ENCODE assay signal across 26 mouse cellular contexts in genomic region chr1:77453811-77454210, GRCm38 (mm10).
"Had no signal": no experiment of that assay in that cellular context is flagged by ENCODE, and none has a peak within 500 bp of the region (broad histone marks: within the 10 kb centered on the region; RNA-seq: fewer than 3 reads in every experiment).

No protein-coding gene starts in this region.

- ATAC-seq: hindbrain, embryonic 16.5 days; inflammation-experienced regulatory T-cells, adult 6 months; intestine, embryonic 15.5 days; intestine, postnatal 0 days; liver, embryonic 12.5 days had no signal

- H3K9me3 ChIP-seq: heart, embryonic 10.5 days; heart, embryonic 12.5 days; hindbrain, embryonic 10.5 days; hindbrain, embryonic 12.5 days; intestine, embryonic 15.5 days; limb, embryonic 13.5 days; limb, embryonic 15.5 days; liver, embryonic 12.5 days had no signal

- H3K27ac ChIP-seq: gastrocnemius, adult 2 months; heart, adult 2 months; heart, embryonic 10.5 days; hindbrain, embryonic 10.5 days; hindbrain, embryonic 12.5 days; hindbrain, embryonic 14.5 days; intestine, embryonic 15.5 days; limb, embryonic 13.5 days; limb, embryonic 15.5 days; liver, embryonic 12.5 days; liver, embryonic 14.5 days had no signal

- H3K36me3 ChIP-seq: heart, embryonic 10.5 days; heart, embryonic 12.5 days; hindbrain, embryonic 12.5 days; intestine, embryonic 15.5 days; limb, embryonic 13.5 days; limb, embryonic 15.5 days; liver, embryonic 12.5 days had no signal

- H3K9ac ChIP-seq: heart, embryonic 12.5 days; hindbrain, embryonic 12.5 days; hindbrain, embryonic 14.5 days; intestine, embryonic 15.5 days; limb, embryonic 13.5 days; limb, embryonic 15.5 days; liver, embryonic 12.5 days; liver, embryonic 14.5 days had no signal

- H3K4me1 ChIP-seq: heart, embryonic 10.5 days; heart, embryonic 12.5 days; liver, embryonic 12.5 days had no signal

- H3K4me3 ChIP-seq: gastrocnemius, adult 2 months; heart, adult 2 months; heart, embryonic 10.5 days; heart, embryonic 12.5 days; hindbrain, embryonic 10.5 days; hindbrain, embryonic 12.5 days; intestine, embryonic 15.5 days; limb, embryonic 13.5 days; limb, embryonic 15.5 days; liver, embryonic 12.5 days had no signal

- H3K27me3 ChIP-seq: heart, embryonic 12.5 days; hindbrain, embryonic 12.5 days; intestine, embryonic 15.5 days; limb, embryonic 13.5 days; limb, embryonic 15.5 days; liver, embryonic 12.5 days had no signal

- DNase-seq: gastrocnemius, adult 2 months; gastrocnemius, postnatal 10 days; gastrocnemius, postnatal 25 days; heart, adult 2 months; heart, postnatal 10 days; heart, postnatal 4 days; kidney, adult 18-20 months; kidney, adult 8-10 months; kidney, postnatal 10 days; kidney, postnatal 25 days; kidney, postnatal 4 days; layer of hippocampus, adult 9-11 months; layer of hippocampus, postnatal 36 days had no signal

- H3K4me2 ChIP-seq: heart, embryonic 12.5 days; hindbrain, embryonic 12.5 days; hindbrain, embryonic 14.5 days; intestine, embryonic 15.5 days; limb, embryonic 13.5 days; limb, embryonic 15.5 days; liver, embryonic 12.5 days had no signal
